Mouse (Mus musculus) c-Kit-negative CD71-positive TER-119-positive erythroid progenitor cells, embryonic 14.5 days (primary cell): ENCODE data around the gene Rab8a.
A peak's percentile ranks its signal among the peaks of the same experiment; 100 is the strongest.
"Not testable (repeated sequence)": the region's sequence is repeated elsewhere in the genome, so short reads cannot be mapped to it uniquely, and the experiment has no call there.

Source experiments
- DNase-seq: peaks from one replicate; pipeline ENCODE4 v3.0.0-alpha.2; 2013; ENCODE audit warnings: low read depth, low spot score

The Rab8a gene

GRCm38 (mm10) chr8:72160707-72161697 lies at the start of gene Rab8a:
Gene Rab8a (plus strand): TSS chr8:72161200.
- peak; percentile 99 for DNase-seq

DNA sequence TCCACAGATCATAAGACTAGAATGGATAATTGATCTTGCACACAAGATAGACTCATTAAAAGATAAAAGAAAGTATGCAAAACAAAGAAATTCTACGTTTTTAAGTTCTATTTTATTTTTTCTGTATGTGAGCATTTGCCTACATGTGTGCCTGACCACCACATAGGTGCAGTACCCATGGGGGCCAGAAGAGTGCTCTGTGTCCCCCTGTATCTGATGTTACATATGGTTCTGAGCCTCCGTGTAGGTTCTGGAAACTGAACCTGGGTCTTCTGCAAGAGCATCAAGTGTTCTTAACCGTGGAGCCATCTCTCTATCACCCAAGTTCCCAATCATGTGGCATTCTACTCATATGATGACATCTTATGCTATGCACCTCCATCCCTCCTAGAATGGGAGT lies 48.5 kb upstream of the Rab8a start:
- no peak for DNase-seq

- DNase-seq, result no peak
These were observed 45.8 kb upstream of the Rab8a start for GRCm38 (mm10) chr8:72115202-72115601.

- DNase-seq, result no peak
These were observed 42.4 kb upstream of the Rab8a start for GRCm38 (mm10) chr8:72118616-72119015.

GRCm38 (mm10) chr8:72121486-72121885 lies 39.5 kb upstream of the Rab8a start:
- DNase-seq, result not testable (repeated sequence)

- no peak for DNase-seq
These were observed 39.0 kb upstream of the Rab8a start for GRCm38 (mm10) chr8:72121997-72122396.

GRCm38 (mm10) chr8:72127834-72128233 lies 33.2 kb upstream of the Rab8a start:
- no peak for DNase-seq

DNA sequence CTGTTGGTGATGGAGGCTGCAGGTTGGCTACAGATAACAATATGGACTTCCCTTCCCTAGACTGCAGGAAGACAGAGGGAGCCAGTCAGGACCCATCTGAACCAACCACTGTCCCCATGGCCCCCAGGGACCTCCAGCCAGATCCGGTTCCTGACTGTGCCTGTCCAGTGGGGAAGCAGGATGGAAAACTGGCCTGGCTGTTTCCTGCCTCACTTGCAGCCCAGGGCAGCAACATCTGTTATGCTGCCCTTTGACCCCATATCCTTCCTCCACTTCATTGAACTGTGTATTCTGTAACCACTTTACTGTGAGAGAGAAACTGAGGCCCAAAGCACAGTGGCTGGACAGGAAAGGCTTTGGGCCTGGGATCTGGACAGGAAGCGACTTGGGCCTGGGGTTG lies 29.7 kb upstream of the Rab8a start:
- no peak for DNase-seq

DNA sequence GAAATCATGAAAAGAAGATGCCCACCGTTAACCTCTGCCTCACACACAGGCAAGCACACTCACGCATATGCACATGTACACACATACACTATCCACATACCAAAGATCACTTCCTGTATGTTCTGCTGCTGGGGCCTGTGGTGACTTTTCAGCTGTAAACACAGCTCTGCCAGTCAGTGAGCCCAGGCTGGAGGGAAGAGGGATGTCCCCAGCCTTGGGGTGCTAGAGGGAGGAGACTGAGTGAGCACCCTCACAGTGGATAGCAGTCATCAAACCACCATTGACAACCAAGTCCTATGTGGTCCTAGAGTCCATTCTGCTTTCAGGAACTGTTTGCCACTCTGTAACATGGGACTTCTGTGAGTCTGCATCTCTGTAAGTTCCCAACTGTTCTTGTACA lies 29.1 kb upstream of the Rab8a start:
- DNase-seq, result no peak

DNA sequence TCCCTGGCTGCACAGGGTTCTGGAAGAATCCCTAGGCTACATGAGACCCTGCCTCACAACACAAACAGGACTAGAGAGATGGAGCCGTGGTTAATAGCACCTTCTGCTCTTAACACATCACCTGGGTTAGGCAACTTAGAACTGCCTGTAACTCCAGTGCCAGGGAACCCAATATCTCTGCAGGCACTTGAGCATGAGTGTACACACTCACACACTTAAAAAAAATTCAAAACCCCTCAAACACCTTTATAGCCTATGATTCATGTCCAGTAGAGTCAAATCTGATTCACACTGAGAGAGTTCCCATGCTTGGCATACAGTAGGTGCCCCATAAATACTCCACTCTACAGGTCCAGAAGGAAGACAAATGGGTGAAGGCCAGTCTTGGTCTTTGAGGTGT lies 28.6 kb upstream of the Rab8a start:
- DNase-seq, result no peak

- DNase-seq, result no peak
These were observed 28.1 kb upstream of the Rab8a start for GRCm38 (mm10) chr8:72132891-72133290.

DNA sequence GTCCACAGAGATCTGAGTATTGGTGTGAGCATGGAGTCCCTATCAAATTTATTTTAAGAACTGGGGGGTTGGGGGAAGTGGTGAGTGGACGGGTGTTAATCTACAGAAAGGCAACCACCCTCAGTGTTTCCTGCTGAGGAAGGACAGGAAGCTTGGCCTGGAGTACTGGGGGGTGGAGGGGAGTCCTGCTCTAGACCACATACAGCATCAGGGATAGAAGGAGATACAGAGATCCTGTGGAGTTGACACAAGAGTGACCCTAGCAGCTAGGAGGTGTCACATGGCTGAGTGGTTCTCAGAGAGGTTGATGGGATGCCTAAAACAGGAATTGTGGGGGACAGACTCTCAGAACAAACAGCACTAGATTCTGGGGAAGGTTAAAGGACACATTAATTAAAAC lies 27.5 kb upstream of the Rab8a start:
- DNase-seq, result no peak

DNA sequence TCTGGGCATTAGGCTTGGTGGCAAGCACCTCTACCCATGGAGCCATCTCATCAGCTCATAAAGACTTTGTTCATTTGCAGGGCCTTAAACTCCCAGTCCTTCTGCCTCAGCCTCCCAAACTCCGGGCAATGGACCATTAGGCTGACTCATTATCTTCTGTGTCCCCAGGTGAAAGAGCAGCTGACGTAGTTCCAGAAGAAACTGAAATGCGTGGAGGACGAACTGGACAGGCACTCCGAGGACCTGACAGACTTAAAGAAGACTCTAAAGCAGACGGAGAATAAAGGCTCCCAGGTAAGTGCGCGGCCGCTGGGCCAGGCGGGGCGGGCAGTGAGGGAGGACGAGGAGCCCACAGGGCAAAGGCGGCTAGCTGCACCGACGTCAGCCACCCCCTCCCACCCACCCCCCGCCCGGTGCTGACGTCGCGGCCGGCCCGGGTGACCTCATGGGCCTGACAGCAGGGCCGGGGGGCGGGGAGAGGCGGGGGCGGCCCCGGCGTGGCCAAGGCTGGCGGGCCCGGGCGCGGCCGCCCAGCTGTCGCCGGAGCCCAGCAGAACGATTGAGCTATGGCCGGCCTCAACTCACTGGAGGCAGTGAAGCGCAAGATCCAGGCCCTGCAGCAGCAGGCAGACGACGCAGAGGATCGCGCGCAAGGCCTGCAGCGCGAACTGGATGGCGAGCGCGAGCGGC lies 26.1 kb upstream of the Rab8a start, which contains the start of gene Tpm4:
TSS of gene Tpm4 (plus strand) at position 220 of the 690 bp plus-strand sequence.
- no peak for DNase-seq

GRCm38 (mm10) chr8:72135446-72136301 lies 25.3 kb upstream of the Rab8a start:
- DNase-seq, result no peak

GRCm38 (mm10) chr8:72136302-72136978 lies 24.6 kb upstream of the Rab8a start:
- no peak for DNase-seq

DNA sequence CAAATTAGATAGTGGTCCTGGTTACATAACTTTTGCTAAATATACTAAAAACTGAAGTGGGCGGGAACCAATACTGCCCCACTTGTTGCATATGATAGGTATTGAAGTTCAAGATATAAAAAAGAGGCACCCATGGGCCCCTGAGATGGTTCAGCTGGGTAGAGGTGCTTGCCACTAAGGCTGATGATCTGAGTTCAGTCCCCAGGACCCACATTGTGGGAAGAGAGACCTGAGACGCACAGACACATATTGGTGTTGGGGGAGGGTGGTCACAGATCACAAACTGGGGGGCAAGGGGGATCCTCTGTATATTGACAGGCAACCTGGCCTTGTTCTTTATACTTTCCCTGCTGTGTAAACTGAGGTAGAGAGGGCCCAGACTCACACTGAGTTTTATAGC lies 23.6 kb upstream of the Rab8a start:
- no peak for DNase-seq

DNA sequence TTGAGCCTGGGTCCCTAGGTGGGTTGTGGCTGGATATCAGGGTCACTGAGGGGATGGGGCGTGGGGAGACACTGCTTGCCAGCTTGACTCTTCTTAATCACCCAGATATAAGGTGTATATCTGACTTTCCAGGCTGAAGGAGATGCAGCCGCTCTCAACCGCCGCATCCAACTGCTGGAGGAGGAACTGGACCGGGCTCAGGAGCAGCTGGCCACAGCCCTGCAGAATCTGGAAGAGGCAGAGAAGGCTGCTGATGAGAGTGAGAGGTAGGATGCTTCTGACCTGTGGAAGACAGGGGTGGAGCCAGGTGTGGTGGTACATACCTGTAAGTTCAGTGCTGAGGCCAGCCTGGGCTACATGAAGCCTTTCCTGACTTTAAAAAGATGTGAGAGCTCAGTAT lies 22.5 kb upstream of the Rab8a start:
- no peak for DNase-seq

DNA sequence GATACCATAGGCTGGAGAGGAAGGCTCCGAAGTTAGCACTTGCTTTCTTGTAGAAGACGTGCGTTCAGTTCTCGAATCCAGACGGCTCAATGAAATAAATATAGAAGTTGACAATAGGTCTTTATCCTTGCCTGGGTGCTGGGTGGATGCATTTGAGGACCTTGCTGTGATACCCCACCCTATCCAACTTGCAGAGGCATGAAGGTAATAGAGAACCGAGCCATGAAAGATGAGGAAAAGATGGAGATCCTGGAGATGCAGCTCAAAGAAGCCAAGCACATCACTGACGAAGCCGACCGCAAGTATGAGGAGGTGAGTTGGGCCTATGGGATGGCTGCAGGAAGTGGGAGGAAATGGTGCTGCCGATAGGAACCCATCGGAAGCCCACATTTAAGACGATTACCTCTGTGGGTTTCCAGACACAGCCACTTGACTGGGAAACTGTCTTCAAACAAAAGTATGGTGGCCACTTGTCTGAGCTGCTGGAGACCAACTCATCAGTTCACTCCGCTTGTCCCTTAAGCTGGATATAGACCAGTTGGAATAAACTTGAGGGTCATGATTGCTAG lies 17.7 kb upstream of the Rab8a start:
- DNase-seq, result no peak

DNA sequence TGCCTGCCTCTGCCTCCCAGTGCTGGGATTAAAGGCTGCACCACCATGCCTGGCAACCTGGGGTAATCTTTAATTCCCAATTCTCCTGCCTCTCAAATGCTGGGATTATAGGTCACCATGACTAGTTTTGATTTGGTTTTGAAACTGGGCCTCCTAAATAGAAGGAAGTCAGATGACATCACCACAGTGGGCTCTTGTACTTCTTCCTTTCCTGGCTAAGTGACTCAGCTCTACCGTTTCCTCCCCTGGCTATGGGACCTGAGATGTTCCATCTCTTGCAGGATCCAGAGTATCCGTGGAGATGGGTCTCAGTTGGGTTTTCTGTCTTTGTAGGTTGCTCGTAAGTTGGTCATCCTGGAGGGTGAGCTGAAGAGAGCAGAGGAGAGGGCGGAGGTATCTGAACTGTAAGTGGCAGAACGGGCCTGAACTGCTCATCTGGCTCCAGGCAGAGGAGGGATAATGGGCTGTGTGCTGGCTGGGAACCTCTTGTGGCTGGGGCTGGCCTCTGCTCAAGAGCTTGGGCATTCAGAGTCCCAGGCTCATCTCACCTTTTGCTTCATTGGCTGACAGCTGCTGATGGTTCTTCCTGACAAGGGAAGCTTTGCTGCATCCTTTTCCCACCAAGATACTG lies 16.5 kb upstream of the Rab8a start:
- no peak for DNase-seq

DNA sequence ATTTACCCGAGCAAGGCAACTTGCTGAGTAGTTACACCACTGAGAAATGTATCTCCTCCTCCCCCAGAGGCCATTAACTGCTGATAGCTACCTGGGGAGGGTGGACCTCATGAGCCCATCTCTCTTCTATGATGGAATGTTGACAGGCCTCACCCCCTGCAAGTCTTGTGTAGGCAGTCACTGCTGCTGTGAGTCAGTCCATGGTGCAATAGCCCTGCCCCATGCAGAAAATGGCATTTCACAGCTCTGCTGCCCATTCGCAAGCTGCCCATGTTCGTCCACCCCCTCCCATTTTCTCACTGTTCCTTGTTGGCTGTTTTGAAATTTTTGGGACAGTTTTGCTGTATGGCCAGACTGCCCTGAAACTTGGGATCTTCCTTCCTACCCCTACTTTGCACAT lies 15.5 kb upstream of the Rab8a start:
- no peak for DNase-seq
